Mouse (Mus musculus) heart, postnatal 0 days (tissue): ENCODE measurements around the gene Smpd4. TPM values are rescaled to one million over a fixed set of nuclear protein-coding genes. Genes with fewer than 3 reads are reported as not detected.

Experiments
- ATAC-seq: fragments of 200-750 bp; cut with Nextera tagmentation; 2 replicates; pipeline ENCODE4 v1.8.0; 2017; ENCODE audit warnings: low read depth, moderate number of reproducible peaks, moderate library complexity; ENCODE audit not compliant: insufficient read depth
- DNase-seq: peaks from one replicate; pipeline ENCODE4 v3.0.0-alpha.2; 2016; ENCODE audit warnings: low spot score
- H3K27ac ChIP-seq: fragments of 300-500 bp; sonication (generic); 2 replicates; pipeline ENCODE4 v1.5.1; 2014; ENCODE audit warnings: low read depth, mild to moderate bottlenecking
- H3K27me3 ChIP-seq: fragments of 300-500 bp; sonication (generic); 2 replicates; pipeline ENCODE4 v1.6.1; 2014; ENCODE audit warnings: low read length, mixed read lengths; ENCODE audit not compliant: control insufficient read depth, insufficient read depth
- H3K36me3 ChIP-seq: fragments of 300-500 bp; sonication (generic); replicated peaks from 2 replicates; pipeline ENCODE4 v1.6.1; 2014; ENCODE audit warnings: low read length, mixed read lengths; ENCODE audit not compliant: control insufficient read depth, insufficient read depth
- H3K4me1 ChIP-seq: fragments of 300-500 bp; sonication (generic); 2 replicates; pipeline ENCODE4 v1.6.1; 2014; ENCODE audit warnings: antibody characterized with exemption; ENCODE audit not compliant: control insufficient read depth, insufficient read depth
- H3K4me2 ChIP-seq: fragments of 300-500 bp; sonication (generic); 2 replicates; pipeline ENCODE4 v1.6.1; 2014; ENCODE audit warnings: low read depth, mild to moderate bottlenecking, low read length, moderate library complexity
- H3K4me3 ChIP-seq: fragments of 300-500 bp; sonication (generic); 2 replicates; pipeline ENCODE4 v1.5.1; 2014; ENCODE audit warnings: low read depth, low read length
- H3K9ac ChIP-seq: fragments of 300-500 bp; sonication (generic); replicated peaks from 2 replicates; pipeline ENCODE4 v1.6.1; 2014; ENCODE audit warnings: low read depth, low read length, mixed read lengths
- H3K9me3 ChIP-seq: fragments of 300-500 bp; sonication (generic); replicated peaks from 2 replicates; pipeline ENCODE4 v1.6.1; 2016; ENCODE audit warnings: low read length; ENCODE audit not compliant: control insufficient read depth
- CTCF ChIP-seq: IDR thresholded peaks from 2 replicates; pipeline ENCODE4 v1.5.1; 2016; ENCODE audit warnings: antibody characterized with exemption, control low read depth, low read depth
- EP300 ChIP-seq: IDR thresholded peaks from 2 replicates; pipeline ENCODE4 v1.6.1; 2016; ENCODE audit warnings: antibody characterized with exemption, low read depth
- WGBS: fragments of 180-500 bp; shearing (Covaris S2); extraction: QIAGEN DNeasy Blood & Tissue Kit; methylation state at CpG from one replicate; pipeline ENCODE4 v1.1.7; 2014; 5-methylcytosine and 5-hydroxymethylcytosine counted together
- polyA plus RNA-seq: library from polyadenylated mRNA; unstranded; fragments of >200 nt; fragmentation: Nextera tagmentation; extraction: Ambion mirVana; gene quantifications from 2 replicates; pipeline ENCODE4 v1.2.1, GENCODE M21; 2015
- total RNA-seq: library from RNA; depleted of rRNA; stranded (reverse); fragments of >200 nt; gene quantifications from 2 replicates; pipeline ENCODE4 v1.2.3, GENCODE M21; 2014; ENCODE audit warnings: low replicate concordance; rRNA removed

Smpd4 gene
- total RNA-seq: 18.2 and 41.1 TPM in 2 replicates
- 10.1 and 10.3 TPM in 2 replicates for polyA plus RNA-seq

DNA sequence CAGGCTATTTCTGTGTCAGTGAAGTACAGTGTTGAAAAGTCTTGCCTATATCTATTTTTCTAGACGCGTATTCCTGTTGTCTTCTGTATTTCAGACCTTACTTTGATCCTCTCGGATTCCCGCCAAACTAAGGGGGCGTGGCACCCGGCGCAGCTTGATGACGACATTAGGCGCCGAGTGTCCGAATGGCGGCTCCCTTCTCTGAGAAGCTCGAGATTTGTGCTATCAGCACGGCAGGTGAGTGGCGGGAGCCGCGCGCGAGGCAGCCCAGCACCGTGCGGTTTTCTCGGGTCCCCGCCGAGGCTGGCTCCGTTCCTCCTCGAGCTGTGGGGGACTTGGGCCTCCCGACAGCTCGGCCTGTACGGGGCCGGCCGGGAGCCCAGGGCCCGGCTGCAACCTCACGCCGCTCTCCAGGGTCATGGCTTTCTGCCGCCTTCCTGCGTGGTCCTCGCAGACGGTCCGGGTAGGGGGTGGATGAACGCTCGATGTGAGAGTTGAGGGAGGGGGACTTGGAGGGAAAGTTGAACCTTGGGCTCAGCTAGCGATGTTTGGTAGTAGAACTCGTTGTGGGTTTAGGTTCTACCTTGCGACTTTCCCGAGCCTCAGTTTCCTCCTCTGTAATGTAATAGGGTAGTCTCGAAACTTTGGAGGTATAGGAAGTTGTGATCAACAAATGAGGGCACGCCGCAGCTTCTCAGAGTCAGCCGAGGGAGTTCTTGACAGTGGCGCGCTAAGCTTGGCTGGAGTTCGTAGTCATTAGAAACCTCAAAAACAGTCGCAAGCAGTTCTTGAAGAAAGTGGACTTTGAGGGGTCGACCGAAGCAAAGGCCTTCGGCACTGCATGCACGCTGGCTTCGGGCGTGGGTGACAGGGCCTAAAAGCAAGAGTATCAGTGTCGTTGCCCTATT lies at the start of gene Smpd4:
Gene Smpd4, plus strand, starts transcription at position 157 of the 908 bp plus-strand sequence.
- WGBS: 2% methylated on average over 60 of the region's 60 CpGs

DNA sequence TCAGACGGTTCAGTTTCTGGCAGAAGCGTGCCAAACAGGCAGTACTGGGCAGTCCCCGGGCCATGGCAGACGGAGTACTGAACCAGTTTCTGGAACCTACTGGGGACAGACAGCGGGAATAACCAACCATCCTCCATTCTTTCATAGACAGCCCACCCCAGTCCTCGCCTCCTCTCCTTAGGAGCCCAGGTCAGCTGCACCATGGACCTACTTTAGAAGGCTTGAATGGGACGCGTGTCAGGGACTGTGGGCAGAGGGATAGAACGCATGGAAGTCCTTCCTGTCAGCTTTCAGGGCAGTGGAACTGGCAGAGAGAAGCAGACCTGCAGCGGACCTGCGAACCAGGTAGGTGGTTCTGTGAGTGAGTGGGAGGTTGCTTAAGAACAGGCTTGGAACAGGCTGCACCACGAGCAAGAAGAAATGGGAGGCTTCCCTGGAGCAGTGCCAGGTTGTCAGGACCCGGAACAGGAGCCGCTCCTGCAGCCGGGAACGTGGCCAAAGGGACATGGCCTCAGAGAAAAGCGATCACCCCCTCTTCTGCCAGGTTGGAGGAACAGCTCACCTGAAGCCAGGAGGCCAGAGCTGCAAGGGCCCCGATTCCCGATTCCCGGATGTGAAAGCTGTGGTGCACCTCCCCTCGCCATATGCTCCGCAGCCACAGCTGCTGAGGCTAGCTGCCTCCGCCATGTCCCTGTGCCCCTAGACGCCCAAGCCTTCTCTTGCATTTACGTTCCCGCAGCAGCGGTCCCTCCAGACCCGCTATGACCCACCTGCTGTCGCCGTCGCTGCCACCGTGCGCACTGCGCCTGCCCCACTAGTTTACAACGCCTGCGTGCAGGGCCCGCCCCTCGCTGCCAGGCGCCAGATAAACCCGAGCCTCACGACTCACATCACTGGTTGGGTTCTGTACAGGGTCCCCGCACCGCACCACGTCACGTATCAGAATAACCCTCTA lies 43.0 kb upstream of the Smpd4 start:
- TF ChIP-seq EP300 (no peak), CTCF (no peak)
- Histone ChIP-seq H3K4me3 (peak overlapping the region; percentile 59), H3K27me3 (no peaks in the 10 kb centered on the region), H3K9ac (peak overlapping the region; percentile 48), H3K27ac (no peak overlapping the region), H3K36me3 (no peaks in the 10 kb centered on the region), H3K4me1 (peaks cover 10% of the 10 kb centered on the region; the same call in 1 of the 2 replicates), H3K4me2 (peak overlapping the region; percentile 91), H3K9me3 (no peaks in the 10 kb centered on the region)
- no peak for DNase-seq
- ATAC-seq: peak; percentile 54; the same call in 1 of the 2 replicates
- WGBS: 13% methylated on average over 45 of the region's 45 CpGs

More for the DNA sequence above, at the start of gene Smpd4:
- DNase-seq: peak; percentile 47
- Histone ChIP-seq H3K27me3 (no peaks in the 10 kb centered on the region), H3K27ac (no peak within 1 kb of the TSS), H3K36me3 (peaks cover 23% of the 10 kb centered on the region; the same call in 1 of the 2 replicates), H3K4me3 (peak within 1 kb of the TSS; percentile 96), H3K4me2 (peak within 1 kb of the TSS; percentile 87), H3K9me3 (no peaks in the 10 kb centered on the region), H3K9ac (peak within 1 kb of the TSS; percentile 90), H3K4me1 (peaks cover 4% of the 10 kb centered on the region; the same call in 1 of the 2 replicates)
- no peak for TF ChIP-seq CTCF
- no peak for TF ChIP-seq EP300
- peak; percentile 64 for ATAC-seq

GRCm38 (mm10) chr16:17576825-17577215 lies 42.3 kb upstream of the Smpd4 start:
- H3K27ac ChIP-seq: no peak overlapping the region
- DNase-seq (no peak), ATAC-seq (no peak)
- no peaks in the 10 kb centered on the region for H3K9me3 ChIP-seq
- H3K9ac ChIP-seq: peak overlapping the region; percentile 48
- peak overlapping the region; percentile 91 for H3K4me2 ChIP-seq
- H3K27me3 ChIP-seq: no peaks in the 10 kb centered on the region
- 14% methylated on average over 8 of the region's 8 CpGs for WGBS
- TF ChIP-seq CTCF (no peak), EP300 (no peak)
- peaks cover 10% of the 10 kb centered on the region; the same call in 1 of the 2 replicates for H3K4me1 ChIP-seq
- no peaks in the 10 kb centered on the region for H3K36me3 ChIP-seq
- H3K4me3 ChIP-seq: peak overlapping the region; percentile 59

- Histone ChIP-seq H3K9ac (no peak within 1 kb of the TSS), H3K4me1 (no peaks in the 10 kb centered on the region), H3K36me3 (no peaks in the 10 kb centered on the region), H3K4me2 (no peak within 1 kb of the TSS), H3K27me3 (no peaks in the 10 kb centered on the region), H3K27ac (no peak within 1 kb of the TSS), H3K9me3 (no peaks in the 10 kb centered on the region), H3K4me3 (no peak within 1 kb of the TSS)
- TF ChIP-seq CTCF (peak; percentile 34; the same call in 1 of the 2 replicates), EP300 (no peak)
- ATAC-seq: no peak
- no peak for DNase-seq
- WGBS: 23% methylated on average over 8 of the region's 8 CpGs
These were observed 36.1 kb upstream of the Smpd4 start, which contains the start of gene Slc7a4 for GRCm38 (mm10) chr16:17583064-17583463. TSS of gene Slc7a4 (minus strand) at chr16:17583214.

- TF ChIP-seq EP300 (no peak), CTCF (no peak)
- WGBS: 82% methylated on average over 7 of the region's 7 CpGs
- H3K27ac ChIP-seq: no peak overlapping the region
- no peaks in the 10 kb centered on the region for H3K27me3 ChIP-seq
- no peak for ATAC-seq
- 0 out of 2 replicates have a peak, but pooled peaks cover 5% of the 10 kb centered on the region for H3K9me3 ChIP-seq
- H3K4me2 ChIP-seq: no peak overlapping the region
- no peak overlapping the region for H3K9ac ChIP-seq
- no peak overlapping the region for H3K4me3 ChIP-seq
- H3K4me1 ChIP-seq: no peaks in the 10 kb centered on the region
- DNase-seq: no peak
- H3K36me3 ChIP-seq: no peaks in the 10 kb centered on the region
These were observed 34.6 kb upstream of the Smpd4 start for GRCm38 (mm10) chr16:17584555-17584954.
